Mouse (Mus musculus) lung, adult 2 months (tissue): ENCODE results near the gene Syt8. TPM values are rescaled to one million over a fixed set of nuclear protein-coding genes. Genes with fewer than 3 reads are reported as not detected.
A peak's percentile ranks its signal among the peaks of the same experiment; 100 is the strongest.

Experiments used
- DNase-seq: peaks from one replicate; pipeline ENCODE4 v3.0.0; 2022
- H3K4me1 ChIP-seq: fragments of 200-500 bp; 2 replicates; pipeline ENCODE4 v1.6.1; 2011; ENCODE audit warnings: low read length; ENCODE audit not compliant: control insufficient read depth, insufficient read depth
- H3K4me3 ChIP-seq: fragments of 200-500 bp; replicated peaks from 2 replicates; pipeline ENCODE3; 2011; ENCODE audit warnings: low read depth, mild to moderate bottlenecking, control low read depth, low read length; ENCODE audit errors: extremely low read depth
- CTCF ChIP-seq: fragments of 200-500 bp; IDR thresholded peaks from 2 replicates; pipeline ENCODE4 v1.5.1; 2011; ENCODE audit warnings: mild to moderate bottlenecking, low read length, control low read depth; ENCODE audit not compliant: insufficient read depth
- POLR2A ChIP-seq: fragments of 200-500 bp; IDR thresholded peaks from 2 replicates; pipeline ENCODE4 v1.6.1; 2011; ENCODE audit warnings: low read depth, mild to moderate bottlenecking, control low read depth, low read length, borderline replicate concordance; ENCODE audit errors: extremely low read depth
- WGBS: fragments of 180-500 bp; shearing (Covaris S2); methylation state at CpG from one replicate; pipeline ENCODE4 v1.1.7; 2018; 5-methylcytosine and 5-hydroxymethylcytosine counted together
- polyA plus RNA-seq: library from polyadenylated mRNA; depleted of rRNA; stranded (reverse); fragments of >200 nt; gene quantifications from 2 replicates; pipeline ENCODE4 v1.2.3, GENCODE M21; 2012

Gene Syt8
- polyA plus RNA-seq, 1 experiment: 8.6 TPM

GRCm38 (mm10) chr7:142470808-142471413, 36.3 kb downstream of the Syt8 start:
- Histone ChIP-seq H3K4me1 (0 out of 2 replicates have a peak, but pooled peaks cover 4% of the 10 kb centered on the region), H3K4me3 (no peak overlapping the region)
- WGBS: 29% methylated on average over 4 of the region's 4 CpGs
- TF ChIP-seq POLR2A: no peak
- no peak for TF ChIP-seq CTCF
- DNase-seq: no peak

- Histone ChIP-seq H3K4me3 (no peak overlapping the region), H3K4me1 (0 out of 2 replicates have a peak, but pooled peaks cover 4% of the 10 kb centered on the region)
- 67% methylated on average over 6 of the region's 6 CpGs for WGBS
- TF ChIP-seq POLR2A (no peak), CTCF (no peak)
- no peak for DNase-seq
These were observed 36.8 kb downstream of the Syt8 start for GRCm38 (mm10) chr7:142471414-142471861.

GRCm38 (mm10) chr7:142471884-142472570, 37.4 kb downstream of the Syt8 start:
- Histone ChIP-seq H3K4me3 (no peak overlapping the region), H3K4me1 (0 out of 2 replicates have a peak, but pooled peaks cover 4% of the 10 kb centered on the region)
- 47% methylated on average over 15 of the region's 15 CpGs for WGBS
- no peak for DNase-seq
- TF ChIP-seq POLR2A (no peak), CTCF (no peak)

GRCm38 (mm10) chr7:142472936-142473335, 38.3 kb downstream of the Syt8 start:
- TF ChIP-seq CTCF (no peak), POLR2A (no peak)
- WGBS: 91% methylated on average over 4 of the region's 4 CpGs
- Histone ChIP-seq H3K4me1 (0 out of 2 replicates have a peak, but pooled peaks cover 4% of the 10 kb centered on the region), H3K4me3 (no peak overlapping the region)
- DNase-seq: no peak

GRCm38 (mm10) chr7:142473476-142473875, 38.8 kb downstream of the Syt8 start:
- Histone ChIP-seq H3K4me3 (no peak overlapping the region), H3K4me1 (0 out of 2 replicates have a peak, but pooled peaks cover 4% of the 10 kb centered on the region)
- TF ChIP-seq CTCF: no peak
- TF ChIP-seq POLR2A: no peak
- 88% methylated on average over 2 of the region's 2 CpGs for WGBS
- DNase-seq: no peak

GRCm38 (mm10) chr7:142474799-142475198, 40.1 kb downstream of the Syt8 start:
- Histone ChIP-seq H3K4me3 (peak overlapping the region; percentile 28), H3K4me1 (0 out of 2 replicates have a peak, but pooled peaks cover 4% of the 10 kb centered on the region)
- TF ChIP-seq CTCF (no peak), POLR2A (no peak)
- DNase-seq: no peak
- WGBS: 68% methylated on average over 14 of the region's 14 CpGs

GRCm38 (mm10) chr7:142475641-142476040, 41.0 kb downstream of the Syt8 start:
- Histone ChIP-seq H3K4me3 (peak overlapping the region; percentile 42), H3K4me1 (0 out of 2 replicates have a peak, but pooled peaks cover 4% of the 10 kb centered on the region)
- DNase-seq: no peak
- 56% methylated on average over 7 of the region's 7 CpGs for WGBS
- TF ChIP-seq POLR2A (no peak), CTCF (no peak)

GRCm38 (mm10) chr7:142476271-142476670, 41.6 kb downstream of the Syt8 start:
- DNase-seq: no peak
- WGBS: 74% methylated on average over 5 of the region's 5 CpGs
- Histone ChIP-seq H3K4me3 (peak overlapping the region; percentile 10), H3K4me1 (0 out of 2 replicates have a peak, but pooled peaks cover 3% of the 10 kb centered on the region)
- no peak for TF ChIP-seq CTCF
- no peak for TF ChIP-seq POLR2A

GRCm38 (mm10) chr7:142476795-142477452, 42.3 kb downstream of the Syt8 start:
- H3K4me3 ChIP-seq: peak overlapping the region; percentile 4
- DNase-seq: no peak
- 60% methylated on average over 13 of the region's 13 CpGs for WGBS
- no peaks in the 10 kb centered on the region for H3K4me1 ChIP-seq
- TF ChIP-seq CTCF (no peak), POLR2A (no peak)

- no peak overlapping the region for H3K4me3 ChIP-seq
- 75% methylated on average over 6 of the region's 6 CpGs for WGBS
- DNase-seq: no peak
- H3K4me1 ChIP-seq: no peaks in the 10 kb centered on the region
- TF ChIP-seq POLR2A (no peak), CTCF (no peak)
These were observed 43.4 kb downstream of the Syt8 start for GRCm38 (mm10) chr7:142478001-142478400.

- no peak overlapping the region for H3K4me3 ChIP-seq
- H3K4me1 ChIP-seq: no peaks in the 10 kb centered on the region
- WGBS: 73% methylated on average over 2 of the region's 2 CpGs
- no peak for DNase-seq
- TF ChIP-seq POLR2A (no peak), CTCF (no peak)
These were observed 43.9 kb downstream of the Syt8 start for GRCm38 (mm10) chr7:142478574-142478973.
